ENCODE assay signal across 25 mouse cellular contexts in the genomic region with DNA sequence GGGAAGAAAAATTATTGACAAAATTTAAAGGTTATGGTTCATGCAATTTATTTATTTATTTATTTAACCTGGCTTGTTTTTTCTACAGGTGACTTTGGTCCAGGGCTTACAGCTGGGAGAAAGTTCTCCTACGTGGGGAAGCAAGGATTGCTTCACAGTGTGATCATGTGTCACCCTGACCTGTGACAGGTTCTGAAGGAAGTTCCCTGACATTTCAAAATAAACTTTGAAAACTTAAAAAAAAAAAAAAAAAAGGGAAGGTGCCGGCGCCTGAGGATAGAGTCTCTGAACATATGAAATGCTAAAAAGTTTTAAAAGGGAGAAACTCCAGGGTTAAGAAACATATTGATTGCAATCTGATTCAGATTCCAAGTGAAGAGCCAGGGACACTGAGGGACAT. TPM values are rescaled to one million over a fixed set of nuclear protein-coding genes. Genes with fewer than 3 reads are reported as not detected.
DNase-seq lines count a peak whose midpoint lies in the region; ATAC-seq and TF ChIP-seq lines count a peak whose summit lies in the region.
"Had no signal": no experiment of that assay in that cellular context is flagged by ENCODE, and none has a peak within 500 bp of the region (broad histone marks: within the 10 kb centered on the region; RNA-seq: fewer than 3 reads in every experiment).

No protein-coding gene starts in this region.

- DNase-seq in liver, adult 2 months (ENCODE audit: extremely low read depth, low read depth, low spot score): peak; percentile 36
- no peak for DNase-seq in liver
- no peak for DNase-seq in left cerebral cortex, postnatal 36 days (ENCODE audit: low spot score in 2 of 2)
- DNase-seq in lung, adult 2 months: no peak
- DNase-seq in urinary bladder, adult 18-20 months (ENCODE audit: low spot score in 2 of 2): no peak
- DNase-seq: adrenal gland, adult 2 months; adrenal gland, postnatal 10 days; adrenal gland, postnatal 25 days; B cell, adult 2 months; cerebellum, adult 11 months; cerebellum, adult 18-20 months; cerebellum, adult 8-10 months; cerebellum, adult 9-11 months; cerebellum, postnatal 14 days; cerebellum, postnatal 36 days had no signal

- H3K4me3 ChIP-seq in liver, adult 2 months (ENCODE audit: insufficient read depth, low read depth, low read length): no peak overlapping the region
- H3K4me3 ChIP-seq in lung, adult 2 months (replicated peaks; ENCODE audit: extremely low read depth, low read depth, low read length): no peak overlapping the region
- H3K4me3 ChIP-seq: embryonic facial prominence, embryonic 10.5 days; embryonic facial prominence, embryonic 12.5 days; forebrain, embryonic 13.5 days; forebrain, embryonic 15.5 days had no signal

- TF ChIP-seq POLR2A in liver, adult 2 months (IDR thresholded peaks at IDR 0.05; ENCODE audit: extremely low read depth, insufficient read depth, low read length): no peak
- TF ChIP-seq POLR2A in lung, adult 2 months (IDR thresholded peaks at IDR 0.05; ENCODE audit: borderline replicate concordance, extremely low read depth, low read depth, low read length): no peak

- 43% methylated on average over 3 of the region's 3 CpGs for WGBS in liver, adult 2 months
- 37% methylated on average over 3 of the region's 3 CpGs for WGBS in lung, adult 2 months

- H3K27me3 ChIP-seq in liver, adult 2 months (ENCODE audit: control insufficient read depth, insufficient read depth, low read length): no peaks in the 10 kb centered on the region
- H3K27me3 ChIP-seq: CH12.LX; embryonic facial prominence, embryonic 12.5 days; forebrain, embryonic 13.5 days; forebrain, embryonic 15.5 days had no signal

- H3K36me3 ChIP-seq in liver, adult 2 months (ENCODE audit: control insufficient read depth, insufficient read depth, low read length): no peaks in the 10 kb centered on the region
- H3K36me3 ChIP-seq: embryonic facial prominence, embryonic 10.5 days; embryonic facial prominence, embryonic 12.5 days; forebrain, embryonic 15.5 days; G1E had no signal

- no peaks in the 10 kb centered on the region for H3K79me2 ChIP-seq in liver, adult 2 months (ENCODE audit: control insufficient read depth, insufficient read depth, low read length)

- intact Hi-C loops in left cerebral cortex, postnatal 36 days (cut with DNase I): no loop called here

- H3K4me1 ChIP-seq in liver, adult 2 months (ENCODE audit: control insufficient read depth, insufficient read depth, low read length): no peaks in the 10 kb centered on the region
- H3K4me1 ChIP-seq in lung, adult 2 months (ENCODE audit: control insufficient read depth, insufficient read depth, low read length): no peaks in the 10 kb centered on the region
- H3K4me1 ChIP-seq: embryonic facial prominence, embryonic 10.5 days; embryonic facial prominence, embryonic 12.5 days; forebrain, embryonic 13.5 days; forebrain, embryonic 15.5 days had no signal

- no peak overlapping the region for H3K9ac ChIP-seq in liver, adult 2 months (ENCODE audit: low read depth, low read length)
- H3K9ac ChIP-seq: embryonic facial prominence, embryonic 12.5 days; forebrain, embryonic 13.5 days; forebrain, embryonic 15.5 days had no signal

- no peak overlapping the region for H3K27ac ChIP-seq in liver, adult 2 months (replicated peaks; ENCODE audit: insufficient read depth, low read depth, low read length)
- H3K27ac ChIP-seq: embryonic facial prominence, embryonic 10.5 days; embryonic facial prominence, embryonic 12.5 days; forebrain, embryonic 13.5 days; forebrain, embryonic 15.5 days had no signal

- no peak for TF ChIP-seq CTCF in liver, adult 2 months (IDR thresholded peaks at IDR 0.05; ENCODE audit: low read depth, low read length)
- TF ChIP-seq CTCF in lung, adult 2 months (IDR thresholded peaks at IDR 0.05; ENCODE audit: insufficient read depth, low read length): no peak

- ATAC-seq in granulocyte monocyte progenitor cell, adult 5-6 weeks (replicated peaks; ENCODE audit: poor library complexity, severe bottlenecking): peak; percentile 65
- ATAC-seq in megakaryocyte progenitor cell, adult 5-6 weeks (replicated peaks; ENCODE audit: poor library complexity): peak; percentile 63
- ATAC-seq: CD4-positive, CD25-positive, alpha-beta regulatory T cell, adult 4 months; forebrain, embryonic 13.5 days; forebrain, embryonic 15.5 days had no signal

RNA-seq across cellular contexts. Expression of gene Hcar1, which starts 6.5 kb away (rescaled TPM):
- total RNA-seq in liver, adult 2 months (2014; rRNA removed): under 0.01 and 0.09 TPM in 2 replicates
- 0.04 TPM in 1 of 2 replicates, not detected in the other for polyA plus RNA-seq in liver, adult 2 months (2012; rRNA removed)
- not detected in 2 replicates for total RNA-seq in granulocyte monocyte progenitor cell, adult 5-6 weeks (2014; fragmentation: Nextera tagmentation)
- not detected in 2 replicates for total RNA-seq in granulocyte monocyte progenitor cell, adult 5-6 weeks (2017)
- not detected in 2 replicates for total RNA-seq in megakaryocyte progenitor cell, adult 5-6 weeks (2015)
- not detected in 2 replicates for total RNA-seq in megakaryocyte progenitor cell, adult 5-6 weeks (2017)
- total RNA-seq in left cerebral cortex, postnatal 36 days (2021): 1 to 10 TPM; 1.0 to 1.4 TPM
- polyA plus RNA-seq in lung, adult 2 months (2012; rRNA removed): 1.4 and 2.7 TPM in 2 replicates
- total RNA-seq: CH12.LX had no signal
- polyA plus RNA-seq: CD4-positive, CD25-positive, alpha-beta regulatory T cell, adult 4 months; G1E had no signal

RNA-seq across cellular contexts. Expression of gene Denr, which starts 20.6 kb away (rescaled TPM):
- 12.5 and 15.5 TPM in 2 replicates for total RNA-seq in liver, adult 2 months (2014; rRNA removed)
- polyA plus RNA-seq in liver, adult 2 months (2012; rRNA removed): 27.5 and 37.9 TPM in 2 replicates
- total RNA-seq in granulocyte monocyte progenitor cell, adult 5-6 weeks (2014; fragmentation: Nextera tagmentation): 67.5 and 72.9 TPM in 2 replicates
- 76.4 and 100.0 TPM in 2 replicates for total RNA-seq in granulocyte monocyte progenitor cell, adult 5-6 weeks (2017)
- 113 and 123 TPM in 2 replicates for total RNA-seq in megakaryocyte progenitor cell, adult 5-6 weeks (2015)
- total RNA-seq in megakaryocyte progenitor cell, adult 5-6 weeks (2017): 90.6 and 105 TPM in 2 replicates
- total RNA-seq in left cerebral cortex, postnatal 36 days (2021): 10 to 100 TPM; 67.7 to 70.2 TPM
- polyA plus RNA-seq in lung, adult 2 months (2012; rRNA removed): 18.7 and 20.3 TPM in 2 replicates

RNA-seq across cellular contexts. Expression of gene Hcar2, which starts 21.1 kb away (rescaled TPM):
- total RNA-seq in liver, adult 2 months (2014; rRNA removed): 0.18 and 1.1 TPM in 2 replicates
- 0.25 and 0.32 TPM in 2 replicates for polyA plus RNA-seq in liver, adult 2 months (2012; rRNA removed)
- total RNA-seq in granulocyte monocyte progenitor cell, adult 5-6 weeks (2014; fragmentation: Nextera tagmentation): not detected in 2 replicates
- total RNA-seq in granulocyte monocyte progenitor cell, adult 5-6 weeks (2017): 2.7 and 5.4 TPM in 2 replicates
- 2.7 and 11.6 TPM in 2 replicates for total RNA-seq in megakaryocyte progenitor cell, adult 5-6 weeks (2015)
- total RNA-seq in megakaryocyte progenitor cell, adult 5-6 weeks (2017): 1.3 and 4.0 TPM in 2 replicates
- not detected for total RNA-seq in left cerebral cortex, postnatal 36 days (2021)
- 6.0 and 12.9 TPM in 2 replicates for polyA plus RNA-seq in lung, adult 2 months (2012; rRNA removed)
- total RNA-seq: CH12.LX had no signal
- polyA plus RNA-seq: embryonic facial prominence, embryonic 10.5 days; forebrain, embryonic 11.5 days; forebrain, embryonic 13.5 days; forebrain, embryonic 15.5 days; G1E had no signal

RNA-seq across cellular contexts. Expression of gene Gm43518, which starts 40.9 kb away (rescaled TPM):
- total RNA-seq in liver, adult 2 months (2014; rRNA removed): 1.2 TPM in 1 of 2 replicates, not detected in the other
- polyA plus RNA-seq in liver, adult 2 months (2012; rRNA removed): 0.31 TPM in 1 of 2 replicates, not detected in the other
- not detected in 2 replicates for total RNA-seq in granulocyte monocyte progenitor cell, adult 5-6 weeks (2014; fragmentation: Nextera tagmentation)
- total RNA-seq in granulocyte monocyte progenitor cell, adult 5-6 weeks (2017): not detected in 2 replicates
- total RNA-seq in megakaryocyte progenitor cell, adult 5-6 weeks (2015): 1.8 TPM in 1 of 2 replicates, not detected in the other
- total RNA-seq in megakaryocyte progenitor cell, adult 5-6 weeks (2017): not detected in 2 replicates
- 1 to 10 TPM in 1 of 2 experiments, under 1 TPM in 1; 0.76 to 1.7 TPM for total RNA-seq in left cerebral cortex, postnatal 36 days (2021)
- polyA plus RNA-seq in lung, adult 2 months (2012; rRNA removed): 0.41 and 0.53 TPM in 2 replicates
- total RNA-seq: adrenal gland, postnatal 10 days; CH12.LX had no signal
- polyA plus RNA-seq: adrenal gland, adult 2 months; G1E had no signal

RNA-seq across cellular contexts. Expression of gene Ccdc62, which starts 44.1 kb away (rescaled TPM):
- 2.1 and 2.2 TPM in 2 replicates for total RNA-seq in liver, adult 2 months (2014; rRNA removed)
- 1.8 and 3.2 TPM in 2 replicates for polyA plus RNA-seq in liver, adult 2 months (2012; rRNA removed)
- 0.34 and 2.6 TPM in 2 replicates for total RNA-seq in granulocyte monocyte progenitor cell, adult 5-6 weeks (2014; fragmentation: Nextera tagmentation)
- total RNA-seq in granulocyte monocyte progenitor cell, adult 5-6 weeks (2017): 0.10 and 5.3 TPM in 2 replicates
- 0.32 and 1.1 TPM in 2 replicates for total RNA-seq in megakaryocyte progenitor cell, adult 5-6 weeks (2015)
- 0.14 and 1.8 TPM in 2 replicates for total RNA-seq in megakaryocyte progenitor cell, adult 5-6 weeks (2017)
- total RNA-seq in left cerebral cortex, postnatal 36 days (2021): 1 to 10 TPM; 2.0 to 4.2 TPM
- polyA plus RNA-seq in lung, adult 2 months (2012; rRNA removed): 2.0 and 3.2 TPM in 2 replicates
